Mouse (Mus musculus): ENCODE results near the gene Pgc.

GRCm38 (mm10) chr17:47699055-47699454 lies 27.6 kb upstream of the Pgc start:
- TF ChIP-seq CTCF (IDR thresholded peaks at IDR 0.05; ENCODE audit: extremely low read depth, insufficient read depth, insufficient read length, insufficient replicate concordance) (no peak), POLR2A (IDR thresholded peaks at IDR 0.05; ENCODE audit: low read depth, low read length) (no peak)

Measured in spleen, adult 2 months (tissue).